Mouse (Mus musculus): ENCODE measurements around the gene Ncor2. TPM values are rescaled to one million over a fixed set of nuclear protein-coding genes. Genes with fewer than 3 reads are reported as not detected.

The Ncor2 gene
- total RNA-seq, 2 experiments from 2014 or later, result 15.0 to 107 TPM

- ATAC-seq (ENCODE audit: poor library complexity, severe bottlenecking), result no peak
Measured at GRCm38 (mm10) chr5:125000756-125001250, 178.2 kb downstream of the Ncor2 start.

- ATAC-seq (ENCODE audit: poor library complexity, severe bottlenecking), result no peak
Measured at GRCm38 (mm10) chr5:124997913-124998312, 181.1 kb downstream of the Ncor2 start.

- ATAC-seq (ENCODE audit: poor library complexity, severe bottlenecking), result no peak
Measured at GRCm38 (mm10) chr5:124996816-124997215, 182.2 kb downstream of the Ncor2 start.

GRCm38 (mm10) chr5:124992891-124993290 is 186.1 kb downstream of the Ncor2 start:
- no peak for ATAC-seq (ENCODE audit: poor library complexity, severe bottlenecking)

GRCm38 (mm10) chr5:124992323-124992722 is 186.7 kb downstream of the Ncor2 start:
- ATAC-seq (ENCODE audit: poor library complexity, severe bottlenecking), result no peak

- ATAC-seq (ENCODE audit: poor library complexity, severe bottlenecking), result no peak
Measured at GRCm38 (mm10) chr5:124989724-124990123, 189.3 kb downstream of the Ncor2 start.

GRCm38 (mm10) chr5:124986656-124987055 is 192.4 kb downstream of the Ncor2 start:
- no peak for ATAC-seq (ENCODE audit: poor library complexity, severe bottlenecking)

- ATAC-seq (ENCODE audit: poor library complexity, severe bottlenecking), result no peak
Measured at GRCm38 (mm10) chr5:124986222-124986621, 192.8 kb downstream of the Ncor2 start.

GRCm38 (mm10) chr5:124969790-124970189 is 209.2 kb downstream of the Ncor2 start:
- no peak for ATAC-seq (ENCODE audit: poor library complexity, severe bottlenecking)

Other genes starting within 250 kb of the Ncor2 start
- gene Rflna, start 176.0 kb downstream of the Ncor2 start, total RNA-seq (2015), result not detected in 2 replicates
- not detected in 2 replicates for gene Rflna, start 176.0 kb downstream of the Ncor2 start, total RNA-seq (2017)
- gene Scarb1, start 161.9 kb upstream of the Ncor2 start, total RNA-seq (2015), result 88.7 and 92.9 TPM in 2 replicates
- gene Scarb1, start 161.9 kb upstream of the Ncor2 start, total RNA-seq (2017), result 86.3 and 88.2 TPM in 2 replicates
- not detected in 2 replicates for gene Gm10382, start 210.1 kb upstream of the Ncor2 start, total RNA-seq (2015)
- 0.11 TPM in 1 of 2 replicates, not detected in the other for gene Gm10382, start 210.1 kb upstream of the Ncor2 start, total RNA-seq (2017)
- gene Ubc, start 211.0 kb upstream of the Ncor2 start, total RNA-seq (2015), result 260 and 265 TPM in 2 replicates
- gene Ubc, start 211.0 kb upstream of the Ncor2 start, total RNA-seq (2017), result 355 and 414 TPM in 2 replicates